Mouse (Mus musculus) T-cell, adult 2 months (primary cell): Measurements from ENCODE around the gene Ndufaf4.
"Not testable (repeated sequence)": the region's sequence is repeated elsewhere in the genome, so short reads cannot be mapped to it uniquely, and the experiment has no call there.

Source experiments
- DNase-seq: peaks from one replicate; pipeline ENCODE4 v3.0.0; 2022; ENCODE audit warnings: low spot score

Gene Ndufaf4

GRCm38 (mm10) chr4:24897851-24898515 is at the start of gene Ndufaf4:
Gene Ndufaf4 (plus strand): TSS chr4:24898083.
- peak; percentile 93 for DNase-seq

- peak; percentile 16 for DNase-seq
These were observed 47.2 kb upstream of the Ndufaf4 start, which contains the start of gene Klhl32 for GRCm38 (mm10) chr4:24850401-24851325. Gene Klhl32 (minus strand): TSS chr4:24851124.

DNA sequence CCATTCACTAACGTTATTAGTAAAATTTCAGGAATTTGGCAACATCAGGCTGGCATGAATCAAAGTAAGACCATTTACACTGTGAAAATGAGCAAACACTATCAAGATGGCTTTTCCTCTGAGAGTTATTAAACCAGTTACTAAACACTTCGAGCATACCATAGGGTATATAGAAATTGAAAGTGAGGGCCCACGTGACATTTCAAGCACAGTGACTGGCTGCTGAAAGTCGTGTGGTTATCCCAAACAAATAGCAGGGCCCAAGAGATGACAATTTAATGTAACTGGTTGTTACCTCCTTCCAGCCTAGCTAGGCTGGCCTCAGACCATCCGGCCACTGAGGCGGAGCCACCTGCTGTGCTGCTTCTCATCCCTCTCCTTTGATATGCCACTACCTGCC is 32.2 kb upstream of the Ndufaf4 start:
- no peak for DNase-seq

DNA sequence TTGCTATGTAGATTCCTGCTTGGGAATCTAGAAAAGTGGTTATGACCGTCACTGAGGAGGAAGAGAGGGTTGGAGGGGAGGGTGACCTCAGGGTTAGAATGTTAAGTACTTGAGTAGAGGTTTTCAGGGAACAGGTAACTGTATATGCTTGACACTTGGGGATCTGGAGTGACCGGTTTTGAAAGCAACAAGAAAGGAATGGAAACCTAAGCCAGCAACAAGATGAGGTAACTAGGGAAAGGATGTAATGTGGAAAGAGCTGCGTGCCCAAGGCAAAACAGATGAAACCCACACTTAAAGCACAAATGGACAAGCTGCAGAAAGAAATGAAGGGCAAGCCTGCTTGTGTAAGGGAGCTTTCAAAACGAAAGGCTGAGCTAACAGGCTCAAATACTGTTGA is 28.7 kb upstream of the Ndufaf4 start:
- DNase-seq = no peak

- DNase-seq = not testable (repeated sequence)
These were observed 8.5 kb upstream of the Ndufaf4 start for GRCm38 (mm10) chr4:24889386-24889785.

DNA sequence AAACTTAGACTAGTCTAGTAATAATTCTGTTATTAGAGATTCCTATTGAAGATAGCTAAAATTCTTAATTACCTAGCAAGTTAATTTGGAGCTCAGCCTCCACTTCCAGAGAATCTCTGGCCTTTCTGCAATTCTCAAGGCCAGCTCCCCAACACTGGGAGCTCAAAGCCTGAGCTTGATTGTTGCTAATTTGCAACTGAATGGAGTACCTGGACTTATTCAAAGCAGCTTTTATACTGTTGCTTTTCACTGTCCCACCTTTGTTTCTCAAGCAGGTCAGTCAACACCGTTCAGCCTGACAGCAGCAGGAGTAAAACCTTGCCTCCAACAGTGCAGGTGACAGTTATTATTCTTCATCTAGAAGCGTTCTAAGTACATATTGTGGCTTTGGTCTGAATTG is 5.6 kb upstream of the Ndufaf4 start:
- DNase-seq = not testable (repeated sequence)

DNA sequence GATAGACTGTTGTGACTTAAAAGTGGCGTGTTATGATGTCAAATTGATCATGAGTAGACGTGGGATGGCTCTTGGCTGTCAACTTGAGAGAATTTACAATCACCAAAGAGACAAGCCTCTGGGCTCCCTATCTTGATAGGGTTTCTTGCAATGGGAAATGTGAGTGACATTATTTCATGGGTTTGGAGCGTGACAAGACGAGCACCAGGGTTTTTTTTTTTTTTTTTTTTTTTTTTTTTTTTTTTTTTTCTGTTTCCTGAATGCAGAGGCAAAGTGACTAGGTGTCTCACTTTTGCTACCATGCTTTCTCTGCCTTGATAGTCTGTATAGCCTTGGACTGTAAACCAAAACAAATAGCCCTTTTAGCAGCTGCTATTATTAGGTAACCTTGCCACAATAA is 3.3 kb upstream of the Ndufaf4 start:
- no peak for DNase-seq

GRCm38 (mm10) chr4:24896829-24897228 is 1.1 kb upstream of the Ndufaf4 start:
- peak; percentile 4 for DNase-seq

- no peak for DNase-seq
These were observed 532 bp upstream of the Ndufaf4 start for GRCm38 (mm10) chr4:24897351-24897750.

DNA sequence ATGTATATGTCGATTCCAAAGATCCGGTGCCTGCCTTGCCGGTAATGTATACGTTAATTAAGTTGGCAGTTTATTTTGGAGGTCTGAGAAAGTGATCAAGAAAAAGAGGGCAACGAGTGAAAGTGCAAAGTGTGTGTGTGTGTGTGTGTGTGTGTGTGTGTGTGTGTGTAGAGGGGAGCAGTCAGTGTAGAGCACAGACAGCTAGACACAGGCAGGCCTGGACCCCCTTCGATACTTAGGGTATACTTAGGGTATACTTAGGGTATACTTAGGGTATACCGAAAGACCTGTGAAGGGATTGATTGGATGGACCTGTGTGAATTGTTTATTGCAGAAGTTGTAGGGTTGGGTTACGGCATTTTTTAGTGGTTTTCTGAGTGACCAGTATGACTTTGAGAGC is 753 bp downstream of the Ndufaf4 start:
- peak; percentile 1 for DNase-seq

DNA sequence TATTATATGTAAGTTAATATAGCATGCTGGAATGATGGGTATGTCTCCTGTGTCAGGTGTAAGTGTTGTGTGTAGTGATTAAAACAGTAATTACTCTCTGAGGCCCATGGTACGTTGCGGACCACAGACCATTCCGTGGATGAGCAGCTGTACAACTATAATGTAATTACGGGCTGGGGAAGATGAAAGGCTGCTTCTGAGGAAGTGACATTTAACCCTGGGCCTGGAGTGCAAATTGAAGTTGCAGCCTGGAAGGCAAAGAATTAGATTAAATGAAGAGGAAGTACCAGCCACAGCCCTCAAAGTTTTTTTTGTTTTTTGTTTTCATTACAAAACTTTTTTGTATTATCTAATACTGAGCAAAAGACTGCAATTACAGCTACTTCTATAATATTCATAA is 1.3 kb downstream of the Ndufaf4 start:
- DNase-seq = peak; percentile 0

- no peak for DNase-seq
These were observed 9.9 kb downstream of the Ndufaf4 start for GRCm38 (mm10) chr4:24907745-24908144.

GRCm38 (mm10) chr4:24915631-24916030 is 17.7 kb downstream of the Ndufaf4 start:
- DNase-seq = no peak

- no peak for DNase-seq
These were observed 22.2 kb downstream of the Ndufaf4 start for GRCm38 (mm10) chr4:24920006-24920577.

DNA sequence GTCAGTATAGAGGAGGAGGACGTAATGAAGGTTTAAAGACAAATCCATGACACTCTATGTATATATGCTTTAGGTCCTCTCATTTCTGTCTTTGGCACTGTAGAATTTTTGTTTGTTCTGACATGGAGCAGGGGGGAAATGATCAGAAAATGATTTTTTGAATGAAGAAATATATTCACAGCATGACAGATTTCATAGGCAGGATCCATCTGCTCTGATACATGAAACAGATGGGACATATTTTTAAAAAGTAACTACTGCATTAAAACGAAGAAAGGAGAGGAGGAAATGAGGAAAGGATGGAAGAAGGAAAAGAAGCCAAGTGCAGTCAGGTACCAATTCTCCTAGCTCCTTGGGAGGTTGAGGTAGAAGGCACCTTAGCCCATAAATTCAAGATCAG is 26.8 kb downstream of the Ndufaf4 start:
- DNase-seq = no peak

DNA sequence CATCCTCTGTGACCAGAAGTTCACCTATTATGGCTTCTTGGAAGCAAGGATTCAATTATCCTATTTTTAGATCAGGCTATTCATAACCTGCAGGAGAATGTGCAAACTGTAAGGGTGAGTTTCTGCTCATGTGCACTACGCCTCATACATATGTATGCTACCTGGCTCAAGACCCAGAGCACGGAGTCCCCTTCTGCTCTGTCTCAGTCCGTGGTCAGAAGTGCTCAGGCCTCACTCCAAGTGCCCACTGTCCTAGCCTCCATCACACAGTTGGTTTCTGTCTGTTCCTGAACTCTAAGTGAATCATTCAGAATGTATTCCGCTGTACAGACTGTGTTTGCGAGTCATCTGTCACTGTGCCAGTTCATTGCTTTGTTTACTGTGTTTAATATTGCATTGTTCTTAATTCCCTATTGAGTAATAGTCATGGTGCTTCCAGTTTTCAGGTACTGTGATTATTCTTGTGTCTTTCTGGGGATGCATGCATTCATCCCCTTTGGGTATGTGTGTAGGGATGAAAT is 30.4 kb downstream of the Ndufaf4 start:
- no peak for DNase-seq

- DNase-seq = no peak
These were observed 31.0 kb downstream of the Ndufaf4 start for GRCm38 (mm10) chr4:24928926-24929325.

DNA sequence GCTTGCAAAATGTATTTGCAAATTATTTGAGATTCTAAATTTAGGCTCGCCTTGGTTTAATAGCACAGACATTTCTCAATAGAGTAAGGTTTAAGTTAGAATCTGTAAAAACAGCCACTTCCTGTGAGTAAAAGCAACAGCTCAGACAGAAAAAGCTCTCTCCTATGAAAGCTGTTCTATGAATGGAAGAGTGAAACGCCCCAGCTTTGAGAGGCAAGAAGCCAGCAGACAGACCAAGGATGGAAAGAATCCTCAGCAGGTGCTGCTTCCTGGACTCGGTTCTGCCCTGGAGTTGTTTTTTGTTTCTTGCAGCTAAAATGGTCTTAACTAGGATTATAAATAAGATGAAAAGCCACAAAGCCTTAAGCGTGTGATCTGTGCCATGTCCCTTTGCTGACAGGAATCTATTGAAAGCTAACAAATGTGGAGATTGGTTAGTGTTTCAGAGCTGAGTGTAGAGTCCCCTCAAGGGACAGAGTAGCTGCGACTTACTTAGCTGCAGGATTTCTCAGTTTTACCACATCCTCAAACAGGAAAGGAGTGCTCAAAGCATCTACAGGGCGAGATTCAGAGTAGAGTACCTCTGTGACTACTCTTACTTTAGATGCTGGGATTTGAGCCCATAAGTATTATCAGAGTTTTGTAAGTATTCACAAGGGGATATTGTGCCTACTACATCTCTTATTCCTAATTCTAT is 45.0 kb downstream of the Ndufaf4 start:
- no peak for DNase-seq
